Mouse (Mus musculus): ENCODE data around the gene H2afv.
A peak's percentile ranks its signal among the peaks of the same experiment; 100 is the strongest.
"Not testable (repeated sequence)": the region's sequence is repeated elsewhere in the genome, so short reads cannot be mapped to it uniquely, and the experiment has no call there.

Gene H2afv

GRCm38 (mm10) chr11:6415551-6416404 is 28.5 kb downstream of the H2afv start:
- DNase-seq (ENCODE audit: extremely low read depth, low read depth), result peak; percentile 72

- no peak for DNase-seq (ENCODE audit: extremely low read depth, low read depth)
These were observed 29.3 kb downstream of the H2afv start, which contains the start of gene Ppia for GRCm38 (mm10) chr11:6414751-6415550. Gene Ppia, plus strand, starts transcription at chr11:6415443.

GRCm38 (mm10) chr11:6413264-6413663 is 31.0 kb downstream of the H2afv start:
- no peak for DNase-seq (ENCODE audit: extremely low read depth, low read depth)

GRCm38 (mm10) chr11:6411684-6412083 is 32.6 kb downstream of the H2afv start:
- no peak for DNase-seq (ENCODE audit: extremely low read depth, low read depth)

GRCm38 (mm10) chr11:6410755-6411154 is 33.5 kb downstream of the H2afv start:
- not testable (repeated sequence) for DNase-seq (ENCODE audit: extremely low read depth, low read depth)

- DNase-seq (ENCODE audit: extremely low read depth, low read depth), result no peak
These were observed 34.1 kb downstream of the H2afv start for GRCm38 (mm10) chr11:6410050-6410602.

GRCm38 (mm10) chr11:6407162-6407621 is 37.1 kb downstream of the H2afv start:
- no peak for DNase-seq (ENCODE audit: extremely low read depth, low read depth)

GRCm38 (mm10) chr11:6406251-6407161 is 37.7 kb downstream of the H2afv start:
- no peak for DNase-seq (ENCODE audit: extremely low read depth, low read depth)

- DNase-seq (ENCODE audit: extremely low read depth, low read depth), result no peak
These were observed 38.6 kb downstream of the H2afv start for GRCm38 (mm10) chr11:6405591-6406081.

GRCm38 (mm10) chr11:6404699-6405566 is 39.3 kb downstream of the H2afv start:
- no peak for DNase-seq (ENCODE audit: extremely low read depth, low read depth)

- no peak for DNase-seq (ENCODE audit: extremely low read depth, low read depth)
These were observed 40.3 kb downstream of the H2afv start for GRCm38 (mm10) chr11:6403830-6404405.

- no peak for DNase-seq (ENCODE audit: extremely low read depth, low read depth)
These were observed 41.4 kb downstream of the H2afv start for GRCm38 (mm10) chr11:6402515-6403510.

- no peak for DNase-seq (ENCODE audit: extremely low read depth, low read depth)
These were observed 46.1 kb downstream of the H2afv start for GRCm38 (mm10) chr11:6398141-6398540.

- no peak for DNase-seq (ENCODE audit: extremely low read depth, low read depth)
These were observed 48.7 kb downstream of the H2afv start for GRCm38 (mm10) chr11:6395565-6395964.

- DNase-seq (ENCODE audit: extremely low read depth, low read depth), result no peak
These were observed 50.4 kb downstream of the H2afv start for GRCm38 (mm10) chr11:6393866-6394265.

GRCm38 (mm10) chr11:6392857-6393256 is 51.4 kb downstream of the H2afv start:
- peak; percentile 77 for DNase-seq (ENCODE audit: extremely low read depth, low read depth)

GRCm38 (mm10) chr11:6391516-6392276 is 52.5 kb downstream of the H2afv start:
- DNase-seq (ENCODE audit: extremely low read depth, low read depth), result no peak
